Mouse (Mus musculus) stomach, postnatal 0 days (tissue): ENCODE results near the gene Dnajc17. TPM values are rescaled to one million over a fixed set of nuclear protein-coding genes. Genes with fewer than 3 reads are reported as not detected.

Experiments
- ATAC-seq: fragments of 200-750 bp; cut with Nextera tagmentation; 2 replicates; pipeline ENCODE4 v1.8.0; 2017; ENCODE audit not compliant: low FRiP score, low TSS enrichment
- DNase-seq: peaks from one replicate; pipeline ENCODE4 v3.0.0-alpha.2; 2016; ENCODE audit warnings: low spot score
- H3K27ac ChIP-seq: fragments of 300-500 bp; sonication (generic); replicated peaks from 2 replicates; pipeline ENCODE4 v1.5.1; 2014; ENCODE audit warnings: mild to moderate bottlenecking, control low read depth
- H3K27me3 ChIP-seq: fragments of 300-500 bp; sonication (generic); 2 replicates; pipeline ENCODE4 v1.6.1; 2014; ENCODE audit warnings: low read length; ENCODE audit not compliant: control insufficient read depth, insufficient read depth
- H3K36me3 ChIP-seq: fragments of 300-500 bp; sonication (generic); 2 replicates; pipeline ENCODE4 v1.6.1; 2014; ENCODE audit warnings: low read length, mixed read lengths; ENCODE audit not compliant: control insufficient read depth, insufficient read depth
- H3K4me1 ChIP-seq: fragments of 300-500 bp; sonication (generic); replicated peaks from 2 replicates; pipeline ENCODE4 v1.6.1; 2014; ENCODE audit warnings: antibody characterized with exemption; ENCODE audit not compliant: control insufficient read depth, insufficient read depth
- H3K4me2 ChIP-seq: fragments of 300-500 bp; sonication (generic); replicated peaks from 2 replicates; pipeline ENCODE4 v1.6.1; 2014; ENCODE audit warnings: low read depth, mild to moderate bottlenecking, control low read depth, moderate library complexity
- H3K4me3 ChIP-seq: fragments of 300-500 bp; sonication (generic); 2 replicates; pipeline ENCODE4 v1.5.1; 2014; ENCODE audit warnings: low read depth, low read length, control low read depth
- H3K9ac ChIP-seq: fragments of 300-500 bp; sonication (generic); 2 replicates; pipeline ENCODE4 v1.6.1; 2014; ENCODE audit warnings: mild to moderate bottlenecking, low read length, control low read depth, mixed read lengths
- H3K9me3 ChIP-seq: fragments of 300-500 bp; sonication (generic); 2 replicates; pipeline ENCODE4 v1.6.1; 2016; ENCODE audit warnings: low read length; ENCODE audit not compliant: control insufficient read depth
- CTCF ChIP-seq: IDR thresholded peaks from 2 replicates; pipeline ENCODE4 v1.5.1; 2016; ENCODE audit warnings: antibody characterized with exemption, low read depth, mild to moderate bottlenecking, moderate library complexity
- EP300 ChIP-seq: optimal IDR thresholded peaks from 2 replicates; pipeline ENCODE3; 2016; ENCODE audit warnings: antibody characterized with exemption
- WGBS: fragments of 180-500 bp; shearing (Covaris S2); extraction: QIAGEN DNeasy Blood & Tissue Kit; methylation state at CpG from one replicate; pipeline ENCODE4 v1.1.7; 2014; 5-methylcytosine and 5-hydroxymethylcytosine counted together
- polyA plus RNA-seq: library from polyadenylated mRNA; unstranded; fragments of >200 nt; fragmentation: Nextera tagmentation; extraction: Ambion mirVana; gene quantifications from 2 replicates; pipeline ENCODE4 v1.2.1, GENCODE M21; 2015

Gene Dnajc17
- polyA plus RNA-seq, 1 experiment from 2014 or later, result 12.5 TPM

- TF ChIP-seq CTCF (no peak), EP300 (no peak)
- H3K4me1 ChIP-seq, result no peaks in the 10 kb centered on the region
- H3K27ac ChIP-seq, result no peak overlapping the region
- no peak overlapping the region for H3K4me3 ChIP-seq
- H3K4me2 ChIP-seq, result no peak overlapping the region
- WGBS, result 85% methylated on average over 9 of the region's 9 CpGs
- H3K9ac ChIP-seq, result no peak overlapping the region
- H3K27me3 ChIP-seq, result no peaks in the 10 kb centered on the region
- DNase-seq, result no peak
- ATAC-seq, result no peak
- H3K36me3 ChIP-seq, result no peaks in the 10 kb centered on the region
- no peaks in the 10 kb centered on the region for H3K9me3 ChIP-seq
Measured at GRCm38 (mm10) chr2:119247904-119248303, 39.3 kb upstream of the Dnajc17 start.

GRCm38 (mm10) chr2:119245246-119245645, 36.7 kb upstream of the Dnajc17 start:
- Histone ChIP-seq H3K9ac (no peak overlapping the region), H3K27me3 (no peaks in the 10 kb centered on the region), H3K27ac (no peak overlapping the region), H3K9me3 (no peaks in the 10 kb centered on the region), H3K4me3 (no peak overlapping the region), H3K4me2 (no peak overlapping the region), H3K4me1 (no peaks in the 10 kb centered on the region), H3K36me3 (no peaks in the 10 kb centered on the region)
- ATAC-seq (no peak), DNase-seq (no peak)
- 74% methylated on average over 7 of the region's 7 CpGs for WGBS
- TF ChIP-seq EP300 (no peak), CTCF (no peak)

GRCm38 (mm10) chr2:119242548-119242947, 34.0 kb upstream of the Dnajc17 start:
- WGBS, result 63% methylated on average over 9 of the region's 9 CpGs
- H3K9ac ChIP-seq, result no peak overlapping the region
- H3K4me3 ChIP-seq, result no peak overlapping the region
- no peak overlapping the region for H3K27ac ChIP-seq
- no peak overlapping the region for H3K4me2 ChIP-seq
- no peaks in the 10 kb centered on the region for H3K36me3 ChIP-seq
- no peak for DNase-seq
- H3K9me3 ChIP-seq, result no peaks in the 10 kb centered on the region
- H3K27me3 ChIP-seq, result no peaks in the 10 kb centered on the region
- no peak for TF ChIP-seq CTCF
- no peak for TF ChIP-seq EP300
- H3K4me1 ChIP-seq, result no peaks in the 10 kb centered on the region
- no peak for ATAC-seq

- ATAC-seq, result no peak
- Histone ChIP-seq H3K4me2 (no peak overlapping the region), H3K27ac (no peak overlapping the region), H3K9me3 (no peaks in the 10 kb centered on the region), H3K4me3 (no peak overlapping the region), H3K36me3 (no peaks in the 10 kb centered on the region), H3K9ac (no peak overlapping the region), H3K4me1 (no peaks in the 10 kb centered on the region), H3K27me3 (peaks cover 3% of the 10 kb centered on the region; the same call in 1 of the 2 replicates)
- TF ChIP-seq EP300 (no peak), CTCF (no peak)
- WGBS, result 79% methylated on average over 4 of the region's 4 CpGs
- no peak for DNase-seq
Measured at GRCm38 (mm10) chr2:119240819-119241186, 32.2 kb upstream of the Dnajc17 start.

- Histone ChIP-seq H3K4me3 (0 out of 2 replicates have a peak overlapping the region, but pooled peaks have one; percentile 6), H3K27ac (peak overlapping the region; percentile 40; the same call in 1 of the 2 replicates), H3K27me3 (peaks cover 3% of the 10 kb centered on the region; the same call in 1 of the 2 replicates), H3K4me2 (peak overlapping the region; percentile 69), H3K9me3 (no peaks in the 10 kb centered on the region), H3K36me3 (no peaks in the 10 kb centered on the region), H3K9ac (no peak overlapping the region), H3K4me1 (no peaks in the 10 kb centered on the region)
- ATAC-seq, result no peak
- TF ChIP-seq EP300, result no peak
- no peak for TF ChIP-seq CTCF
- WGBS, result 56% methylated on average over 4 of the region's 4 CpGs
- DNase-seq, result peak; percentile 45
Measured at GRCm38 (mm10) chr2:119240075-119240818, 31.7 kb upstream of the Dnajc17 start.

GRCm38 (mm10) chr2:119238671-119239070, 30.1 kb upstream of the Dnajc17 start:
- ATAC-seq (peak; percentile 84), DNase-seq (peak; percentile 84)
- Histone ChIP-seq H3K27me3 (peaks cover 3% of the 10 kb centered on the region; the same call in 1 of the 2 replicates), H3K9ac (peak overlapping the region; percentile 76), H3K4me1 (no peaks in the 10 kb centered on the region), H3K27ac (peak overlapping the region; percentile 93), H3K4me3 (peak overlapping the region; percentile 56), H3K36me3 (no peaks in the 10 kb centered on the region), H3K4me2 (peak overlapping the region; percentile 69), H3K9me3 (no peaks in the 10 kb centered on the region)
- no peak for TF ChIP-seq CTCF
- TF ChIP-seq EP300, result no peak
- WGBS, result 29% methylated on average over 2 of the region's 2 CpGs
